Mouse (Mus musculus) heart, embryonic 16.5 days (tissue): ENCODE data around the gene Rps5. TPM values are rescaled to one million over a fixed set of nuclear protein-coding genes. Genes with fewer than 3 reads are reported as not detected.
"Not testable (repeated sequence)": the region's sequence is repeated elsewhere in the genome, so short reads cannot be mapped to it uniquely, and the experiment has no call there.

Experiments used
- ATAC-seq: fragments of 200-750 bp; cut with Nextera tagmentation; replicated peaks from 2 replicates; pipeline ENCODE4 v1.8.0; 2017; ENCODE audit warnings: moderate number of reproducible peaks; ENCODE audit not compliant: insufficient read depth, low FRiP score; ENCODE audit errors: extremely low read depth
- H3K27ac ChIP-seq: fragments of 300-500 bp; sonication (generic); 2 replicates; pipeline ENCODE4 v1.5.1; 2014; ENCODE audit warnings: mild to moderate bottlenecking, low read length, control low read depth, moderate library complexity
- H3K27me3 ChIP-seq: fragments of 300-500 bp; sonication (generic); 2 replicates; pipeline ENCODE4 v1.6.1; 2014; ENCODE audit warnings: low read length, mixed read lengths; ENCODE audit not compliant: control insufficient read depth, insufficient read depth
- H3K36me3 ChIP-seq: fragments of 300-500 bp; sonication (generic); 2 replicates; pipeline ENCODE4 v1.6.1; 2014; ENCODE audit not compliant: control insufficient read depth, insufficient read depth
- H3K4me1 ChIP-seq: fragments of 300-500 bp; sonication (generic); 2 replicates; pipeline ENCODE4 v1.6.1; 2014; ENCODE audit warnings: low read length, mixed read lengths; ENCODE audit not compliant: control insufficient read depth, insufficient read depth
- H3K4me2 ChIP-seq: fragments of 300-500 bp; sonication (generic); 2 replicates; pipeline ENCODE4 v1.6.1; 2014; ENCODE audit warnings: low read depth, mild to moderate bottlenecking, control low read depth, low read length
- H3K4me3 ChIP-seq: fragments of 300-500 bp; sonication (generic); 2 replicates; pipeline ENCODE4 v1.5.1; 2014; ENCODE audit warnings: mild to moderate bottlenecking, control low read depth, low read length
- H3K9ac ChIP-seq: fragments of 300-500 bp; sonication (generic); 2 replicates; pipeline ENCODE4 v1.6.1; 2014; ENCODE audit warnings: low read length, control low read depth
- H3K9me3 ChIP-seq: fragments of 300-500 bp; sonication (generic); replicated peaks from 2 replicates; pipeline ENCODE4 v1.6.1; 2016; ENCODE audit warnings: low read length; ENCODE audit not compliant: control insufficient read depth
- WGBS: fragments of 180-500 bp; shearing (Covaris S2); extraction: QIAGEN DNeasy Blood & Tissue Kit; methylation state at CpG from one replicate; pipeline ENCODE4 v1.1.7; 2014; 5-methylcytosine and 5-hydroxymethylcytosine counted together
- polyA plus RNA-seq: library from polyadenylated mRNA; unstranded; fragments of >200 nt; fragmentation: Nextera tagmentation; extraction: Ambion mirVana; gene quantifications from 2 replicates; pipeline ENCODE4 v1.2.1, GENCODE M21; 2015

The Rps5 gene
- polyA plus RNA-seq, 1 experiment from 2014 or later: 521 TPM

GRCm38 (mm10) chr7:12921318-12921704 lies 779 bp upstream of the Rps5 start:
- Histone ChIP-seq H3K36me3 (peaks cover 32% of the 10 kb centered on the region), H3K27me3 (no peaks in the 10 kb centered on the region), H3K4me1 (peaks cover 9% of the 10 kb centered on the region), H3K9ac (peak overlapping the region; percentile 91), H3K4me3 (peak overlapping the region; percentile 100), H3K9me3 (no peaks in the 10 kb centered on the region), H3K4me2 (peak overlapping the region; percentile 97), H3K27ac (peak overlapping the region; percentile 98)
- ATAC-seq: no peak
- WGBS: 0% methylated on average over 3 of the region's 3 CpGs

DNA sequence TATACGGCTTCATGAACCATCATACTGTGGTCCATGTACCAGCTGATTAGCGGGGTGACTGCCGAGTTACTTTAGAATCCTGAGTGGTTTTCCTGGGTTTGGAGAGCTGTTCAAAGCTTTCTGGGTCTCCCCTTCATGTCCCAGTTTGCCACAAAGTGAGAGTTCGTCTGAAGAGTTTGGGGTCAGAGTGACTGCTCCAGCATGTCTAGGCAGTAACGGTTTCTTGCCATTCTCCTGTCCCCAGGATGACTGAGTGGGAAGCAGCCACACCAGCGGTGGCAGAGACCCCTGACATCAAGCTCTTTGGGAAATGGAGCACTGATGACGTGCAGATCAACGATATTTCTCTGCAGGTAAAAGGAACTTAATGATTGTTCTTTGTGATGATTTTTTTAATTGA lies 639 bp downstream of the Rps5 start:
- peak overlapping the region; percentile 95 for H3K9ac ChIP-seq
- H3K27ac ChIP-seq: peak overlapping the region; percentile 57; the same call in 1 of the 2 replicates
- H3K36me3 ChIP-seq: peaks cover 41% of the 10 kb centered on the region
- no peaks in the 10 kb centered on the region for H3K9me3 ChIP-seq
- no peaks in the 10 kb centered on the region for H3K27me3 ChIP-seq
- peak overlapping the region; percentile 91 for H3K4me2 ChIP-seq
- WGBS: 4% methylated on average over 8 of the region's 8 CpGs
- ATAC-seq: no peak
- peak overlapping the region; percentile 100 for H3K4me3 ChIP-seq
- peaks cover 9% of the 10 kb centered on the region for H3K4me1 ChIP-seq

DNA sequence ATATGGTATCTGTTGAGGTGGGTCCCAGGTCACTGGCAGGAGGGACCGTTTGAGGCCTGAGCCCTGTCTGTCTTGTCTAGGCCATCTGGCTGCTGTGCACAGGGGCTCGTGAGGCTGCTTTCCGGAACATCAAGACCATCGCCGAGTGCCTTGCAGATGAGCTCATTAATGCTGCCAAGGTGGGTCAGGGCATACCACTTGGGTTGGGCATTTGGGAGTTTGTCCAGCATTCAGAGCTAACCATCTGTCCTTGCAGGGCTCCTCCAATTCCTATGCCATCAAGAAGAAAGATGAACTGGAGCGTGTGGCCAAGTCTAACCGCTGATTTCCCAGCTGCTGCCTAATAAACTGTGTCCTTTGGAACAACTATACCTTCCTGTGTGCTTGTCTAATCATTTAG lies 4.2 kb downstream of the Rps5 start:
- Histone ChIP-seq H3K9me3 (no peaks in the 10 kb centered on the region), H3K4me1 (peaks cover 15% of the 10 kb centered on the region), H3K9ac (no peak overlapping the region), H3K4me2 (no peak overlapping the region), H3K4me3 (no peak overlapping the region), H3K27me3 (no peaks in the 10 kb centered on the region), H3K27ac (no peak overlapping the region), H3K36me3 (peaks cover 41% of the 10 kb centered on the region)
- WGBS: 86% methylated on average over 7 of the region's 7 CpGs
- ATAC-seq: no peak

- no peak for ATAC-seq
- Histone ChIP-seq H3K9ac (peak within 1 kb of the TSS; percentile 74), H3K4me3 (peak within 1 kb of the TSS; percentile 51), H3K36me3 (peaks cover 41% of the 10 kb centered on the region), H3K4me2 (peak within 1 kb of the TSS; percentile 93), H3K27ac (no peak within 1 kb of the TSS), H3K27me3 (no peaks in the 10 kb centered on the region), H3K9me3 (no peaks in the 10 kb centered on the region), H3K4me1 (peaks cover 15% of the 10 kb centered on the region)
- WGBS: 36% methylated on average over 8 of the region's 8 CpGs
These were observed 5.1 kb downstream of the Rps5 start, which contains the start of gene Rnf225 for GRCm38 (mm10) chr7:12927191-12927680. Rnf225 (plus strand) TSS chr7:12927416.

DNA sequence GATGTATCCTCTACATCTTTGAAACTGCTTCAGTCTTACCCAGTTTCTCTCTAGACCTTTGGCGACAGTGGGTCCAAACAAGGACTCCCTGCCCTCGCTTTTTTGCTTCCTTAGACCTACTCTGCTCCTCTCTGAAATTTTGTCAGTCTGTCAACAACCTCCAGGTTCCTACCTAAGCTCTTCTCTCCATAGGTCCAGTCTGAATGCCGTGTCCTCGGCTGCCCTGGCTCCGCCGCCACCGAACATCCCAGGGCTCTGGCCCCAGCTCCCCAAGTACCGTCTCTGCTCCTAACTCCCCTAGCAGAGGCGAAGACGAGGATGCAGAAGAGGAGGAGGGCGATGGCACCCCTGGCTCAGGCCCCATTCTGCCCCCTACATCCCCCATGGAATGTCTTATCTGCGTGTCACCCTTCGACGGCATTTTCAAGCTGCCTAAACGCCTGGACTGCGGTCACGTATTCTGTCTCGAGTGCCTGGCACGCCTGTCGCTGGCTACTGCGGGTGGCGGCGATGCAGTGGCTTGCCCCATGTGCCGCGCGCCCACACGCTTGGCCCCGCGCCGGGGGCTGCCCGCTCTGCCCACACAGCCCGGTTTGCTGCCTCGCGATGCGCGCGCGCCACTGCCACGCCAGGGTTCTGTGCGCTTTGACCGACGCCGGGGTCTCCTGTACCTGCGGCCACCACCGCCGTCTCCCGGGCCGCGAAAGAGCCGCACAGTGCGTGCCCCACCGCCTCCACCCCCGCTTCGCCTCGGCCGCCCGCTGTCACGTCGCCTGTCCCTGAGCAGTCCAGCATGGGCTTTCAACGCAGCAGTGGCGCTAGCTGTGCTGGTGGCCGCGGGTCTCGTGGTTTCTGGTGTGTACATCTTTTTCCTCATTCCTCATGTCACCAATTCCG lies 5.9 kb downstream of the Rps5 start:
- ATAC-seq: peak; percentile 67
- Histone ChIP-seq H3K4me3 (peak overlapping the region; percentile 51), H3K9me3 (no peaks in the 10 kb centered on the region), H3K4me2 (peak overlapping the region; percentile 93), H3K4me1 (peaks cover 12% of the 10 kb centered on the region), H3K36me3 (peaks cover 41% of the 10 kb centered on the region), H3K27ac (no peak overlapping the region), H3K27me3 (no peaks in the 10 kb centered on the region), H3K9ac (peak overlapping the region; percentile 74)
- 6% methylated on average over 65 of the region's 65 CpGs for WGBS

DNA sequence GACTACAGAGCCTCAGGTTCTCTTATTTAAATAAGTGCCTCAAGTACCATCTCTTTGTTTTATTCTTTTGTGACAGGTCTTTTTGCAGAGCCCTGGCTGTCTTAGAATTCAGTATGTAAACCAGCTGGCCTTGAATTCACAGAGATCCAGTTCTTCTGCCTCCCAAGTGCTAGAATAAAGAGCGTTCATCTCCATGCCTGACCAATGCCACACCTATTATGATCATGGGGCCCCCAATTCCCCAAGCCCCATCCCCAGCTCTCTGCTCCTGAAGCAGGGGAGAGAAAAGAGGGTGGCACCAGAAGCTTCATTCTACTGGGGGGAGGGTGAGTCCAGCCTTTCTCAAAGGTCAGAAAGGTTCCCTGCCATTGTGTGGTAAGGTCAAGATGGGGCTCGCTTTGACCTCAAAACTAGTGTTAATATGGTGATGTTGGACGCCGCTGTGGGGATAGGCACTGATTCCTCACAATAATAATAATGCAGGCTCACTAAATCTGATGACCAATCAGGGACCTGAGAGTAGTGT lies 11.6 kb downstream of the Rps5 start:
- H3K9ac ChIP-seq: no peak overlapping the region
- no peak overlapping the region for H3K4me3 ChIP-seq
- no peaks in the 10 kb centered on the region for H3K4me1 ChIP-seq
- H3K9me3 ChIP-seq: no peaks in the 10 kb centered on the region
- ATAC-seq: no peak
- WGBS: 76% methylated on average over 4 of the region's 4 CpGs
- no peak overlapping the region for H3K27ac ChIP-seq
- no peaks in the 10 kb centered on the region for H3K36me3 ChIP-seq
- no peaks in the 10 kb centered on the region for H3K27me3 ChIP-seq
- no peak overlapping the region for H3K4me2 ChIP-seq

DNA sequence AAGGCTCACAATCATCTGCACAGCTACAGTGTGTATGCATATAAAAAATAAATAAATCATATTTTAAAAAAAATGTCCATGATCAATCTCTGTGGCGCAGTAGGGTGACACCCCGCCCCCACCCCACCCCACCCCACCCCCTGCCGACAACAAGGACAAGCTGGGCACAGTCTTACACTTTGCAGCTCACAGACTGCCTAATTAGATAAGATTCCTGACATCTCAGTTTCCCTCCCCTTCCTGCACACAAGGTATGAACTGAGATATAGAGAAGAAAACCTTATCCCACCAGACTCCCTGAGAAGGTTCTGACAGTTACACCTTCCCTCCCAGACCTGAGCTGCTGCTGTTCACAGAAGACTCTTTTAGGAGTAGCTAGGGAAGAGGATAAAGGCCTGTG lies 12.7 kb downstream of the Rps5 start:
- 67% methylated on average over 3 of the region's 3 CpGs for WGBS
- Histone ChIP-seq H3K27ac (no peak overlapping the region), H3K4me2 (no peak overlapping the region), H3K27me3 (no peaks in the 10 kb centered on the region), H3K4me1 (no peaks in the 10 kb centered on the region), H3K36me3 (no peaks in the 10 kb centered on the region), H3K4me3 (no peak overlapping the region), H3K9ac (no peak overlapping the region), H3K9me3 (no peaks in the 10 kb centered on the region)
- ATAC-seq: no peak

GRCm38 (mm10) chr7:12937254-12937803 lies 15.2 kb downstream of the Rps5 start:
- H3K9ac ChIP-seq, H3K27me3 ChIP-seq, ATAC-seq: not testable (repeated sequence)

DNA sequence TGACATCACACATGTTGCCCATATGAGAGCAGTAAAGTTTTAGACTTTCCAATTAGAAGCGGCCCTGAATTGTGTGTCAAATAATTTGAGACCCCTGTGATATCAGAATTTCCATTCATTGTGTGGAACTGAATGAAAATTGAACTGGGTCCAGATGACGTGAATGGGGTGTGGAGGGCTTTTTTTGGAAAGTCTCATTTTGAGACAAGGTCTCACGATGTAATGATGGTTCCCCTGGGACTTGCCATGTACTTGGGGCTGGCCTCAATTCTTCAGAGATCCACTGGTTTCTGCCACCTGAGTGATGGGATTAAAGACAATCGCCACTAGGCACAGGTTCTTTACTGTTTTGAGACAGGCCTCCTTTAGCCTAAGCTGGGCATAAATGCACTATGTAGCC lies 18.5 kb downstream of the Rps5 start:
- Histone ChIP-seq H3K9ac (no peak overlapping the region), H3K4me3 (no peak overlapping the region), H3K36me3 (no peaks in the 10 kb centered on the region), H3K4me1 (no peaks in the 10 kb centered on the region), H3K27ac (no peak overlapping the region), H3K9me3 (no peaks in the 10 kb centered on the region), H3K27me3 (no peaks in the 10 kb centered on the region), H3K4me2 (no peak overlapping the region)
- no peak for ATAC-seq
- 78% methylated on average over 4 of the region's 4 CpGs for WGBS

More at GRCm38 (mm10) chr7:12937254-12937803, 15.2 kb downstream of the Rps5 start:
- not testable (repeated sequence) for H3K27ac ChIP-seq, H3K4me1 ChIP-seq, H3K4me2 ChIP-seq, H3K4me3 ChIP-seq, H3K9me3 ChIP-seq, H3K36me3 ChIP-seq
- 86% methylated on average over 4 of the region's 4 CpGs for WGBS
